Mouse (Mus musculus) CD4-positive helper T cell, adult 2 months (primary cell): ENCODE data around the gene Neurl3.
A peak's percentile ranks its signal among the peaks of the same experiment; 100 is the strongest.

ENCODE experiments used
- DNase-seq: peaks from one replicate; pipeline ENCODE4 v3.0.0-alpha.2; 2012; ENCODE audit warnings: low read depth, missing footprints, low spot score

The Neurl3 gene

DNA sequence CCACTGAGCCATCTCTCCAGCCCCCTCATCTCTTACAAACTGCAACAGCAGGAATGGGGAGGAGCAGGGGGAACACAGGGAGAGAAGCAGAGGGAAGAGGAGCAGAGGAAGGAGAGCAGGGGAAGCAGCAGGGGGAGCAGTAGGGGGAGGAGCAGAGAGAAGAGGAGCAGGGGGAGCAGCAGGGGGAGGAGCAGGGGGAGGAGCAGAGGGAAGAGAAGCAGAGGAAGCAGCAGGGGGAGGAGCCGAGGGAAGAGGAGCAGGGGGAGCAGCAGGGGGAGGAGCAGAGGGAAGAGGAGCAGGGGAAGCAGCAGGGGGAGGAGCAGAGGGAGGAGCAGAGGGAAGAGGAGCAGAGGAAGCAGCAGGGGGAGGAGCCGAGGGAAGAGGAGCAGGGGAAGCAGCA, 15.8 kb downstream of the Neurl3 start:
- no peak for DNase-seq

DNA sequence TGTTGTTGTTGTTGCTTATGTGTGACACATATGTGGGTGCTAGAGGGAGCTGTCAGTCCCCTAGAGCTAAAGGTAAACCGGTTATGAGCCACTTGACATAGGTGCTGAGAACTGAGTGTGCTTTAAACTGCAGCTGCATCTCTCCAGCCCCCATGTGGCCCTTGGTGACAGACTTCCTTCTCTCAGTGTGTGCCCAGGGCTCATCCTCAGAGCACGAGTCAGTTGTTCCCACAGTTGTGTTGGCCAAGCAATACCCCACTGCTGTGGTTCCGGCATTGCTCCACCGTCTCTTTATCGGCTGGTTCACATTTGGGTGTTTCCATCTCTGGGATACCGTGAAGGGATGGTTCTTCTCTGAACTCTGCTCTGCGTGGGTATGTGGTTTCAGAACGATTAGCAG, 17.2 kb downstream of the Neurl3 start:
- no peak for DNase-seq

DNA sequence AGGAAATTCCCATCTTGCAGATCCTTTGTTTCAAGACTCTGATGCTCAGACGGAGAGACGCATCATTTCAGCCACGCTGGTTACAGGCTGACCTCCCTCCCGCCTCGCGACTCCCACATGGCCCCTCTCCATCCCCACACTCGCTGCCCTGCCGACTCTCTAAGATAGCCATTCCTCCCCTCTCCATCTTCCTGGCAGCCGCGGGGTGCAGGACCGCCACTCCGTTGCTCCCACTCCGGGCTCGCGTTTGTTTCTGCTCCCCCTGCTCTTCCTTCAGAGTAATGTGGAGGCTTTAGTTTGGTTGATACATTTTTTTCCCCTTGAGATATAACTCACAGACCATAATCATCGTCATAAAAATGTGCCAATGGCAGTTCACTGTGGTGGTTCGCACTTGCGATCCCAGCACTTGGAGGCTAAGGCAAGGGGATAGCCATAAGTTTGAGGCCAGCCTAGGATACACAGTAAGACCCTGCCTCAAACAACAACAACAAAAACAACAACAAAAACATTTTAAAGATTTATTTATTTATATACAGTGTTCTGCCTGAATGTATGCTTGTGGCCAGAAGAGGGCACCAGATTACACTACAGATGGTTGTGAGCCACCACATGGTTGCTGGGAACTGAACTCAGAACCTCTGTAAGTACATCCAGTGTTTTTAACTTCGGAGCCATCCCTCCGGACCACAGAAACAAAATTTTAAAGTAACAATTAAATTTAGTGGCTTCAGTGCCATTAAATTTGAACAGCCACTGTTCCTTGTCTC, 18.4 kb downstream of the Neurl3 start:
- no peak for DNase-seq

DNA sequence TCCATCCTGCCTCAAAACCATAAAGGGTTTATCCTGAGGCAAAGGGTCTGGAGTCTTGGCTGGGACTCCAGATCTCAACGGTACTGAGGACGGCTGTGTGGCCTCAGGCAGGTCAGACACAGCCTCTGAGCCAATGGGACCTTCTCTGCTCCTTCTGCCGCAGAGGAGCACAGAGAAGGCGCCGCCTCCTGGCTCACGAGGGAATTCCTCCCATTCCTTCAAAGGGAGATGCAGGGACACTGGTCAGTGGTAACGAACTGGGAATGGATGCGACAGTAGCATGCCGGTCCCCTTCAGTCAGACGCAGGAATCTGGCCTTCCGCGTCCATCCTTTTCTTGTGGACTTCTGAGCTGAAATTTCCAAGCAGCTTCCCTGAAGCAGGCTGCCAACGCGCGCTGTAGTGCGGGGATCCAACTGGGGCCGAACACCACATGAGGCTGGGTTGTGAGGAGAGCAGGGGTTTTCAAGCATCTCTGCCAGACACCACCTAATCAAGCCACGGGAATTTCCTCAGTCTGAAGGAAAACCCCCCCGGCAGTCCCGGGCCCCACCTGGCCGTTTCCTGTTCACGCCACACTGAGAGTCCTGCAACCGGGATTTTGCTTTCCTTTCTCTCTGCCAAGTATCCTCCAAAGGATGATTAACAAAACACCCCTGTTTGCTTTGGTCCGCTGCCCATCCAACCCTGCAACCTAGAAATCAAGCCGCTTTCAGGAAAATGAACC, 19.7 kb downstream of the Neurl3 start:
- DNase-seq: no peak

DNA sequence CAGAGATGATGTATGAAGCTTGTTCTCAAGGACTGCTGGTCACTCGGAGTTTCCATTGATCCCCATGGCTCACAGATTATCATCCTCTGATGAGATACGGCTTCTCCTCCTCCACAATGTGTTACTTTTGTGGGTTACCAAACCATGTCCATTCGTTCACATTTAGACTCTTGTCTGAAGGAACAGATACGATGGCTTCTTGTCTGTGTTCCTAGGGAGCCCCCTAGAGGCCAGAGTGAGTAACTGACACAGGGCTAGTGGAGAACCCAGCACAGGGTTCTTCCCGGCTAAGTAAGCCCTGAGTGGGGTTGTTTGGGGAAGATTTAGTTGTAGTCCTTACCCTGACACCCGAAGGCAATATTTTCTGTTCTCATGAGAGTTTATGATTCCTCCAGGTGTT, 21.7 kb downstream of the Neurl3 start:
- DNase-seq: peak; percentile 80

DNA sequence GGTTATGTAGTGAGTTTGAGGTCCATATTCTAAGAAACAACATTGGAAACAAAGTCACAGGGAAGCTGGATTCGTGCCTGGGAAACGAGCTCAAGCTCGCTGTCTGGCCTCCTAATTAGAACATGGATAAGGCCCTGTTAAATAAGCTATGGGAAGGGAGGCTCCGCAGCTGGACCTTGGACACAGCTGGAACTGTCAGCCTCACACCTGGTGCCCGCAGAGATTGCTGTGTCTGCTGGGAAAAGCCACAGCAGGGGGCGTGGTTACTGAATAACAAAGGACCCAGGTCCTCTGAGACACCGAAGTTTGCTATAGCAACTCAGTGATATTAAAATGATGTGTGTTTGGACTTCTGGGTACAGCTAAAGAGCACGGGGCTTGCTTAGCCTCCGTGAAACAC, 23.1 kb downstream of the Neurl3 start:
- DNase-seq: no peak

DNA sequence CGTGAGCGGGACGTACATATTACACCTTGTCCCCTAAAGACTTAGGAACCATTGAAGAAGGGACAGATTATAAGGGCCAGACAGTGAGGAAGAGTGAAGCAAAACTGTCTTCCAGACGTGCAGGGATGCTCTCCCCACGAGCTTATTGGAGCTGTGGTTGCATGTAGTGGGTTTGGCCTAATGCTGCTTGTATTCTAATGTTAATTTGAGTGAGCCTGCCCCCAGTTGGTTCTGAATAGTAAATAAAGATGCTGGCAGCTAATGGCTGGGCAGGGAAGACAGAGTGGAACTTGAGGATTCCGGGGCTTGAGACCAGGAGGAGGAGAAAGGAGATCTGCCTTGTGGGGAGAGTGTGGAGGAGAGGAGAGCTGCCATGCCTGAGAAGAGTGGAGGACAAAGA, 27.8 kb downstream of the Neurl3 start:
- no peak for DNase-seq

DNA sequence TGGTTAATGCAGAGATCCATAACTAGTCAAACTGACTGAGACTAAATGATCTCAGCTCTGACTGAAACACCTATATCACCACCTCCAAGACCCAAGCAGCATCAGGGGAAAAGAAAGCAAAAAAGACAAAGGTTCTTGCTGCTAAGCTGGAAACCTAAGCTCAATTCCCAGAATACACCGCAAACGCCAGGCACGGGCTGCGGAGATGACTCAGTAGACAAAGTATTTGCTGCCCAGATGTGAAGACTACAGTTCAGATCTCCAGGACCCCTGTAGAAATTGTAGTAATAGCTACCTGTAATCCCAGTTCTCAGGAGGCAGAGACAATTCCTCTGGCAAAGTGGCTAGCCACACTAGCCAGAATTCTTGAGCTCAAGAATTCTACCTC, 29.7 kb downstream of the Neurl3 start:
- no peak for DNase-seq

DNA sequence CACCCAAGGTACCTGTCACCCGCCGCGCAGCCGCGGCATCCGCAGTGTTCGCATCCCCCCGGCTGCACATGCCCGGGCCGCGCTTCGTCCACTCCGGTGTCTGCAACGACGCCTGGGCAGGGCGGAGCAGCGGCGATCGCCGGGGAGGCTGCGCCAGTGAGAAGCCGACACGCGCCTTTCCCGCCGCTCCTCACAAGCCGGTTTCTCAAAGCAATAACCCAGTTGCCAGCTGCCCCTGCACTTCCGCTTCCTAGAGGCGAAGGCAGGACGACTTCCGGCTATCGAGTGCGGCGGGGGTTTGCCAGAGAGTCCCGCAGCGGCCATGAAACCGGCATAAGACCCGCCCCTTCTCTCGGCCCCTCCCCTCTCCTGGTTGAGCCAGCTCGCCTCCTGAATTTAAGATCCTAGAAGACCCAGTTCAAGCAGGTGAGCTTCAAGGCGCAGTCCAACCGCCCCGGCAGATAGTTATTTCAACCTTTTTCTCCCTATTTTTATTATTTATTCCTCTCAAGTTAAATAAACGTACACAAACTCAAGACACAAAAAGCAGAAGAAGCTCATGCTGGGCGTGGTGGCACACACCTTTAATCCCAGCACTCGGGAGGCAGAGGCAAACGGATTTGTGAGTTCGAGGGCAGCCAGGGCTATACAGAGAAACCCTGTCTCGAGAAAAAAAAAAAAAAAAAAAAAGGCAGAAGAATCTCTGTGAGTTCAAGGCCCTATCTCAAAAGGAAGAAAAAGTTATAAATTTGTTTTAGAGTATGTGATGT, 30.2 kb downstream of the Neurl3 start, which contains the start of gene Uggt1:
Uggt1 (minus strand) TSS at position 663 of the 770 bp plus-strand sequence.
- DNase-seq: peak; percentile 91

DNA sequence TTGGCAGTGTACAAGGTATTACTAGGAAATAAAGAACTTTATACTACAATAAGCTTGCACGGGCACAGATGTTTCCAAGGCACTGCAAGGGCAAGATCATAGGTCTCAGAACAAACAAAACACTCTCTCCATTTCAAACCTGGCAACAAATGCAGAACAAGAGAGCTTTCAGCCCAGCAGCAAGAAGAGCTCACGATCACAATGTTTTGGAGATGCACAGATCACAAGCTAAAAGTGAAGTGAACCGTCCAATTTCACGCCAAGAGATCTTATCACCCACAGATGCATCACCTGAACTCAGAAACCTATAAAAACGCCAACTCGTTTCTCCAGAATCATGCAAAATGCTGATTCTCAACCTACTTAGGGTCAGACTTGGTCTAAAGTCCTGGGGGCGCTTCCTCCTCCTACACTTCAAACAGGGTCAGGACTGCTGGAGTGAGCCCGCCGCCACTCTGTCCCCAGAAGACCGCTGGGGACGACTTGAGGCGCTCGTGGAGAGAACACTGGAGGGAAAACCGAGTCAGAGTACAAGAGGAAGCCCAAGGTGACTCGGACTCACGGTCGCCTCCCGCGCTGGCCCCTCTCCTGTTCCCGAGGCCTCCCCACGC, 30.9 kb downstream of the Neurl3 start:
- DNase-seq: no peak

DNA sequence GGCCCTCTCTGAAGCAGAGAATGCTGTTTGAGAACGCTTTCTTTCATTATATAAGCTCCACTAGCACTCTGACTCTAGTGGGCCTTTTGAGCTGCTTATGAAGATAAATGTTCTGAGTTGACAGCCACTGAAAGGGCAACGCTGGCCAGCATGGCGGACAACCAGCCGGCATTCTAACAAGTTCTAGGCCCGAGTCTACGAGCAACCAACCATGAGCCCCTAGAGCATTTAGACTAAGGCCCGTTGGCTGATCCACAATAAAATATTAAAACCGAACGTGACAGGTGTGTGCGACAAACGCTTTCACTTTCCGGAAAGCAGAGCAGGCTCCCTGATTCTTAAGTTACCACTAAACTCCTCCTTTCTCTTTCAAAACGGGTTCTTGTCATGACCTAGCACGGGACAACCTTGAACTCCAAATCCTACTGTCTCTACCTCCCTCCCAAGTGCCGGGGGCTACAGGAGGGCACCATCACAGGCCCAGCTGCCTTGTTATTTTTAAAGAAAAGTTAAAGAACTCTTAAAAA, 32.5 kb downstream of the Neurl3 start:
- peak; percentile 53 for DNase-seq

DNA sequence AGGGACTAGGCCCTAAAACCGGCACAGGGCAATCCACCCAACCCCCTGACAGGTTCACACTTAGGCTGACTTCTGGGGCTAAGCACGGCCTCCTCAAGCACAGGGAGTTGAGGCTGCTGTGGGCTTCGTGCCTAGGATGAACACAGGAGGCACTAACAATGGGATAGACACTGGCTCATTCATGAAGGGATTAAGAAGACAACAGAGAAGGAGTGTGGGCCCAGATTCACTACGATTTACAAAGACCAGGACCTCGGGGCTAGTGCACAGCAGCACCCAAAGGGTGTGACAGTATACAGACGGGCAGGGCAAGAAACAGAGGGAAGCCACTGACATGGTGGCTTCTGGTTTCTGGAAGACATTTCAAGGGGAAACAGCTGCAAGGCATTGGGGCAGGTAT, 34.3 kb downstream of the Neurl3 start:
- DNase-seq: no peak

DNA sequence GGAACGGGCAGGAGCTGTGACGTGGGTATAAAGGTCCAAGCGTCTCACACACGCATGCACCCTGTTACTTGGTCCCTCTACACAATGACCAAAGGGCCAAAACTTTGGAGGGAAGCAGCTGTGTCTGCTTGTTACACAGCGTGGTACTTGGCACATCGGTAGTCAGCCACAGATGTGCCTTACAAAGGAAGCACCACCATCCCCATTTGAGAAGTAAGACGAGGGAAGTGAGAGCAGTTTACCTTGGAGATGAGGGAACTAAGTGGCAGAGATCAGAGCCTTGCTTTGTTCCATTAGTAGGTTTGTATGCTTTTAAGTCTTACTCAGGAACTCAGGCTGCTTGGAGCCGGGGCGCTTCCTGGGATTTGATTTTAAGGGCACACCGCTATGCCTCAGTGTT, 35.1 kb downstream of the Neurl3 start:
- no peak for DNase-seq

DNA sequence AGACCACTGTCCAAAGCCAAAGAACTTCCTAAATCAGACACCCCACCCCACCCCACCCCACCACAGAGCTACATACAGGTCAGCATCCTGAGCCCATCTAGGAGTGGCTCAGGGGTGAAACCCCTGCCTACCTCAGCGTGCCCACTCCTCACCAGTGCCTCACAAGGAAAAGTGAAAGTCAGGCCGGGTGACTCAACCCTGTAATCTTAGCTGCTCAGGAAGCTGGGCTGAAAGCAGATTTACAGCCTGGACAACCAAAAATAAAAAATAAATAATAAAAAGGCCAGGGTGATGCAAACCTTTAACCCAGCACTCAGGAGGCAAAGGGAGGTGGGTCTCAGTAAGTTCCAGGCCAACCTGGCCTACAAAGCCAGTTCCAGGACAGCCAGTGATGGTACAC, 38.6 kb downstream of the Neurl3 start:
- DNase-seq: no peak

DNA sequence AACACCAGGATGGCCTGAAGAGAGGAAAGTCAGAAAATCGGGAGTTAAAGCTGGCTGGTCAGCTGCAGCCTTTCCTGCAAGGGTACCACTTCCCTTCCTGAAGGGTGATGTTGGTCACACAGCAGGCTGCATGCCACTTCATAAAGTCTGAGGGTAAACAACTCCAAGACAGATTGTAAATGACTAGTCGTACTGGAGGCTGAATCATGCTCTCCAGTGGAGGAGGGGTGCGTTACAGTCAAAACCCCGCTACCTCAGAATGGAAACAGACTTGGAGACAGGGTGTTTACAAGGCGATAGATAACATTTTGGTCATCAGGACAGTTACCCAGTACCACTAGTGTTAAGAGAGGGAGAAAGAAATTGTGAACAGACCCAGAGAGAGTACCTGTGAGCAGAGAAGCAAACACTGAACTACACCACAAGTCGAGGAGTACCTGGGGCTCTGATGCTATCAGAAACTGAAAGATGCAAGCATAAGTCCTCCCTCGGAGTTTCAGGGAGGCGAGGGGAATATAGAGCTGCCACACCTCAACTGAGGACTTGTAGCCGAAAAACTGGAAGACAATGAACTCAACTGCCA, 39.3 kb downstream of the Neurl3 start:
- peak; percentile 26 for DNase-seq

DNA sequence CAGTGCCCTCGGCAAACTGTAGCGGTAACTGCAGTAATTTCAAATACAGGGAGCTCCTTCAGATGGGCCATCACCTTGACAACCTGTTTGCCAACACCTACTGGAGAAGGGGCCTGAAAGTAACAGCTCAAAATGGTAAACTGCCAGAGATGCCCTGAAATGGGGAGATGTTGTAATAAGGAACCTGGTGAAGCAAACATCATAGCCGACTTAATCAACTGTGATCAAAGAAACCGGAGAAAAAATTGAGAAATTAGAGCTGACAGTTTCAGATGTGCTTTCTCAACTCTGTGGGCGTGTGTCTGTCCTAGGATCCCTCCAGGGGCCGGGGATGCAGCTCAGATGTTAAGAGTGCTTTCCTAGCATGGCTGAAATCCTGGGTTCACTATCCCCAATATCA, 41.3 kb downstream of the Neurl3 start:
- DNase-seq: no peak

DNA sequence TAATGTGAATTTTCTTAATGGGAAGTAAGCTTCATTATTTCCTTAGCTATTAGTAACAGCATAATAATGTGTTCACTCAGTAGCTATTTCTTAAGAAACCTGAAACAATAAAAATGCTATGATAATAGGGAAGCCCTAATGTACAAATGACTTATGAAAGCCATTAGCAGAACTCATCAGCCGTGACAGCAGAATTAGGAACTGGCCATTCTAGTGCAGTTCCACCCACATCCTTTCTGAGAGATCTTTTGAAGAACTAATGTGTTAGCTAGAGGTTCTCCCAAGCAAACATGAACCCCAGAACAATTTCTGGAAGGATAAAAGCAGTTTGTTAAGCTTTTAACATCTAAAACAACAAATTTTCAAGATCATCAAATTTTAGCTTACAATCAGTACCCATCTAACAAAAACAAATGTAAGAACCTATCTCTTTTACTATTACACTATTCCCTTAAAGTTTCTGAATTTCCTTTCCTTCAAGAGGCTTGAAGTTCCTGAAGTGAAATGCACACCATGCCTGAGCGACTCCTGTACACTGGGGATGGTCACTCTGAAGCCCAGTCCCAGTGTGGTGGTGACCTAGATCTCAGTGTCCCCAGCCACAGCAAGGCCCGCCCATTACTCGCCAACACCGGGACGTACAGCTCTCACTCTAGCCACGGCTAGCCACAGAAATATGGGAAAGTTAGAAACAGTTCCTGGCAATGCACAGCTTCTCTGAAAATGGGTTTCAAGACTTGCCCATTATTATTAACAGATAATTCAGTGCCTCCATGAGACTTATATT, 43.4 kb downstream of the Neurl3 start:
- no peak for DNase-seq

DNA sequence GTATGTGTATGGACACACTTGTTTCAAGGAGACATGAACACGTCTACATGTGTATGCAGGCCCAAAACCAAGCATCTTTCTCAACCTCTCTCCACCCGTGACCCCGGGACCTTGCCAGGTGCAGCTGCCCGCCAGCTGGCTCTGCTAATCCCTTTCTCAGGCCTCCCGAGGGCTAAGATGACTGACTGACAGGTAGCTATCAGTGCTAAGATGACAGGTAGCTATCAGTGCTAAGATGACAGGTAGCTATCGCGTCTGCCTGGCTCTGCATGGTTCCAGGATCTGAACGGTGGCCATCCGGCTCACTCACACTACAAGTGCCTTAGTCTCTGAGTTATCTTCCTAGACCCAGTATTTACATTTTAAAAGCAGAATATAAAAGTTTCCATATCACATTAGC, 46.0 kb downstream of the Neurl3 start:
- DNase-seq: no peak

DNA sequence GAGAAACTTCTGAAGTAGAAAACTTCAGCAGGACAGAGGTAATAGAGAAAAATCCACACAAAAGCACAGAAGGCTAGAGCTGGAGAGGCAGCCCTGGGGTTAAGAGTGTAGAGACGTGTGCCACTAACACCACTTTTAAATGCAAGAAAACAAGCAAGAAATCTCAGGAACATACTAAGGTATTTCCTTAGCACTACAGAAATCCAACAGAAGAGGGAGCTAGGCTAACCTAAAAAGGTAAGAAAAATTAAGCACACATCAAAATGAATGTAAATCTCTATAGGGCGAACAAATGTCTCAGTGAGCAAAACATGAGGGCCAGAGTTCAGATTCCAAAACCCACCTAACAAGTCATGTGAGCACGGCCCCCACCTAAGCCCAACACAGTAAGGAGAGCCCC, 49.8 kb downstream of the Neurl3 start:
- DNase-seq: peak; percentile 63
